Mouse (Mus musculus) liver, embryonic 12.5 days (tissue): Measurements from ENCODE around the gene Ankrd27. TPM values are rescaled to one million over a fixed set of nuclear protein-coding genes. Genes with fewer than 3 reads are reported as not detected.

ENCODE experiments used
- ATAC-seq: fragments of 200-750 bp; cut with Nextera tagmentation; 2 replicates; pipeline ENCODE4 v1.8.0; 2017; ENCODE audit warnings: moderate number of reproducible peaks, mild to moderate bottlenecking, moderate library complexity
- H3K27ac ChIP-seq: fragments of 300-500 bp; sonication (generic); 2 replicates; pipeline ENCODE4 v1.5.1; 2016; ENCODE audit warnings: mild to moderate bottlenecking
- H3K27me3 ChIP-seq: fragments of 300-500 bp; sonication (generic); replicated peaks from 2 replicates; pipeline ENCODE4 v1.6.1; 2016; ENCODE audit warnings: mild to moderate bottlenecking, moderate library complexity
- H3K36me3 ChIP-seq: fragments of 300-500 bp; sonication (generic); 2 replicates; pipeline ENCODE4 v1.6.1; 2016; ENCODE audit warnings: mild to moderate bottlenecking, moderate library complexity
- H3K4me1 ChIP-seq: fragments of 300-500 bp; sonication (generic); 2 replicates; pipeline ENCODE4 v1.6.1; 2016
- H3K4me2 ChIP-seq: fragments of 300-500 bp; sonication (generic); 2 replicates; pipeline ENCODE4 v1.6.1; 2016; ENCODE audit warnings: mild to moderate bottlenecking, moderate library complexity
- H3K4me3 ChIP-seq: fragments of 300-500 bp; sonication (generic); 2 replicates; pipeline ENCODE4 v1.5.1; 2016; ENCODE audit warnings: mild to moderate bottlenecking, moderate library complexity
- H3K9ac ChIP-seq: fragments of 300-500 bp; sonication (generic); 2 replicates; pipeline ENCODE4 v1.6.1; 2016; ENCODE audit warnings: mild to moderate bottlenecking, moderate library complexity
- H3K9me3 ChIP-seq: fragments of 300-500 bp; sonication (generic); replicated peaks from 2 replicates; pipeline ENCODE4 v1.6.1; 2016; ENCODE audit warnings: mild to moderate bottlenecking, moderate library complexity
- WGBS: fragments of 180-500 bp; shearing (Covaris S2); methylation state at CpG from one replicate; pipeline ENCODE4 v1.1.7; 2016; ENCODE audit not compliant: insufficient replicate concordance; 5-methylcytosine and 5-hydroxymethylcytosine counted together
- polyA plus RNA-seq: library from polyadenylated mRNA; unstranded; fragments of >200 nt; fragmentation: Nextera tagmentation; extraction: Ambion mirVana; gene quantifications from 2 replicates; pipeline ENCODE4 v1.2.1, GENCODE M21; 2016

Gene Ankrd27
- 43.1 and 45.5 TPM in 2 replicates for polyA plus RNA-seq

DNA sequence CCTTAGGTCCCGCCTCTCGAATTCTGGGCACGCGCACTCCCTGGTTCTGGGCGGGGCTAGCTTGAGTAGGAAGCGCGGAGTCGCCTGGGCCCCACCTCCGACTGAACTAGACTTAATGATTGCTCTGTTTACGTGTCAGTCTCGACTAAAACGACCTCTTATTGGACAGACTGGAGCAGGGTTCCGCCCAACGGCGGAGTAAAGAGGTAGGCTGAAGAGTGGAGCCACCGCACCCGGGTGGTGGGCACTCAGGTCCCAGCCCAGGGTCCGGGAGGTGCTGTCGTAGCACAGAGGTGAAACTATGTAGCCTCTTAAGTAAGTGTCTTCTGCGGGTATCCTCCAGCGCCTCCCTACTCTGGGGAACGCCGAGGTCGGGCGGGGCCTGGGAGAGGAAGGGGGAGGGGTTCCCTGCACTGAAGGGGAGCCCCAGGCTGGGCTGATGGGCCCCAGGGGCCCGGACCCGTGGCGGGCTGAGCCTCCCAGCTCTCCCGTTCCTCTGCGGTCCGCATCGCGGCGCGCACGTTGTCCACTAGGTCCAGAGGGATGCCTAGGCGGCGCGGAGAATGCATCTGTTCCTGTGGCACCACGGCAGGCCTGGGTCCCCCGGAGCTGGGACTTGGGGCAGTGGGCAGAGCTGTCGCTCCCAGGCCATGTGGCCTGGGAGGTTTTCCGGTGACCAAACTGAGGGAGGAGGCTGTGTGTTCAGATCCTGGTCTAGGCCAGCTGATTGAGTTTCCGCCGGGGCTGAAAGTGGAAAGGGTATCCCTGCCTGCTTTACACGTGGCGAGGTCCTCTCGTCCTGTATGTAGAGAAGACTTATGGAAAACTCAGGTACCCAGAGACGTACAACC is at the start of gene Ankrd27:
TSS of gene Ankrd27 (plus strand) at position 190 of the 851 bp plus-strand sequence.
- H3K4me3 ChIP-seq, result peak within 1 kb of the TSS; percentile 96
- H3K27me3 ChIP-seq, result peaks cover 41% of the 10 kb centered on the region
- peaks cover 61% of the 10 kb centered on the region for H3K4me1 ChIP-seq
- H3K4me2 ChIP-seq, result peak within 1 kb of the TSS; percentile 99
- H3K9me3 ChIP-seq, result no peaks in the 10 kb centered on the region
- peak; percentile 95 for ATAC-seq
- WGBS, result under 1% methylated on average over 49 of the region's 49 CpGs
- peak within 1 kb of the TSS; percentile 91 for H3K9ac ChIP-seq
- H3K36me3 ChIP-seq, result peaks cover 7% of the 10 kb centered on the region; the same call in 1 of the 2 replicates
- H3K27ac ChIP-seq, result peak within 1 kb of the TSS; percentile 86

DNA sequence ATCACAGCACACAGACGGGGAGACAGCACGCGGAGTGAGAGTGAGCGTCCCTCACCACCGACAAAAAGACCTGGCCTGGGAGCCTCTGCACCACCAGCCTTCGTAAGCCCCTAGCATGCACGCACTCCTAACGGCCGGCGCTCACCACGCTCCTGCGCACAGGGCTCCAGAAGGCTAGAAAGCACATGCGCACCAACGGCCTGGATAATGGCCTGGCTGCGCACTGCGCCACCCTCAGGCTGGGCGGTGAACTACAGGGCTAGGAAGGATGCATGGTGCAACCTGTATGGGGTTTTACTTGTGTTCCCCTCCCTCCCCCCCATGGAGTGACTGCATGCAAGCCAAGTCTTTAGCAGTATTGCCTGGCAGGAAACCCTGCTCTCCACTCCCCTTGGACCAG is 48.5 kb upstream of the Ankrd27 start, which contains the start of gene Tdrd12:
TSS of gene Tdrd12 (minus strand) at position 184 of the 400 bp plus-strand sequence.
- no peaks in the 10 kb centered on the region for H3K4me1 ChIP-seq
- no peak within 1 kb of the TSS for H3K4me2 ChIP-seq
- no peak within 1 kb of the TSS for H3K4me3 ChIP-seq
- ATAC-seq, result no peak
- no peak within 1 kb of the TSS for H3K9ac ChIP-seq
- H3K9me3 ChIP-seq, result no peaks in the 10 kb centered on the region
- no peak within 1 kb of the TSS for H3K27ac ChIP-seq
- H3K36me3 ChIP-seq, result no peaks in the 10 kb centered on the region
- H3K27me3 ChIP-seq, result no peaks in the 10 kb centered on the region
- 84% methylated on average over 17 of the region's 17 CpGs for WGBS

DNA sequence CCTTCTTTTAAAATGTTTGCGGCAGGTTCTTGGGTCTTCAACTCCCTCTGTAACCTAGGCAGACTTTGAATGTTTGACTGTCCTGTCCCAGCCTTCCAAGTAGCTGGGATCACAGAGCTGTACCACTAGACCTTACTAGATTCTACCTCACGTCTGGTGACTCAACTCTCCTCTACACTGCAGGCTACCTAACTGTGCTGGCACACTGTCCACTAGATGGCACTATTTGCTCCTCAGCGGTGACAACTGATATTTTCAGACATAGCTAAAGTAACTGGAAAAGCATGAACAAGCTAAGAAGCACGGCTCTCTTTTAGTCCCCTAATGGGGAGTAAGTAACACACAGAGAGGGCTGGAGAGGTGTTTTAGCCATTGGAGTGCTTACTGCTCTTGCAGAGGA is 40.2 kb upstream of the Ankrd27 start:
- Histone ChIP-seq H3K9me3 (no peaks in the 10 kb centered on the region), H3K4me3 (no peak overlapping the region), H3K27ac (no peak overlapping the region), H3K4me1 (peaks cover 3% of the 10 kb centered on the region; the same call in 1 of the 2 replicates), H3K27me3 (no peaks in the 10 kb centered on the region), H3K4me2 (no peak overlapping the region), H3K36me3 (peaks cover 53% of the 10 kb centered on the region), H3K9ac (no peak overlapping the region)
- ATAC-seq, result peak; percentile 69; the same call in 1 of the 2 replicates
- WGBS, result 34% methylated on average over 4 of the region's 4 CpGs

DNA sequence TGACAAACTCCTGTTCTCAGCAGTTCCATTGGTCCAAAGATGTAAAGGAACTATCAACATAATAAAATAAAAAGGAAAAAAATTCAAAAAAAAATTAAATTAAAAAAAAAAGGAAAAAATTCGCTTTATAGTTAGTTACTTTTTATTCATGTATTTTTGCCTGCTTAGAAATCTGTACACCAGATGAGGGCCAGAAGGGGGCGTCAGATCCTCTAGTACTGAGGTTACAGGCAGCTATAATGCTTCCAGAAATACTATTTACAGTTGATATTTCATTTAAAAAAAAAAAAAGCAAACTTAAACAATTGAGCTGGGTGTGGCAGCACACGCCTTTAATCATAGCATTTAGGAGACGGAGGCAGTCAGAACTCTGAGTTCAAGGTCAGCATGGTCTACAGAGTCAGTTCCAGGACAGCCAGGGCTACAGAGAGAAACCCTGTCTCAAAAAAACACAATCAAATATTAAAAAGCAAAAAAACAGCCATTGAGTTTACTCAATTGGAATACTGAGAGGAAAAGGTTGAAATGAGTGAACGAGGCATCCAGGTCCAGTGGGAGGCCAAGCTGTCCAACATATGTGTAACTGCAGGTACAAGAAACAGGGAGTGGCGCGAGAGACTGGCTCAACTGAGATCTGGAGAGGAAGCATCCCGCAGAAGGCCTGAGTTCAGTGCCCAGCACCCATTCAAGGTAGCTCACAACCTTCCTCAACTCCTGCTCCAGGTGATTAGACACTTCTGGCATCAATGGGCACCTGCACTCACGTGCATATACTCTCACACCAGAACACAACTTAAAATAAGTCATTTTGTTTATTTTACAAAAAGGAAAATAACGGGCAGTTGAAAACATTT is 32.1 kb upstream of the Ankrd27 start:
- ATAC-seq, result no peak
- Histone ChIP-seq H3K4me2 (peak overlapping the region; percentile 94), H3K36me3 (peaks cover 40% of the 10 kb centered on the region), H3K4me3 (peak overlapping the region; percentile 87), H3K4me1 (peaks cover 70% of the 10 kb centered on the region), H3K27me3 (no peaks in the 10 kb centered on the region), H3K27ac (peak overlapping the region; percentile 100), H3K9me3 (no peaks in the 10 kb centered on the region), H3K9ac (peak overlapping the region; percentile 99)
- WGBS, result 33% methylated on average over 10 of the region's 10 CpGs

DNA sequence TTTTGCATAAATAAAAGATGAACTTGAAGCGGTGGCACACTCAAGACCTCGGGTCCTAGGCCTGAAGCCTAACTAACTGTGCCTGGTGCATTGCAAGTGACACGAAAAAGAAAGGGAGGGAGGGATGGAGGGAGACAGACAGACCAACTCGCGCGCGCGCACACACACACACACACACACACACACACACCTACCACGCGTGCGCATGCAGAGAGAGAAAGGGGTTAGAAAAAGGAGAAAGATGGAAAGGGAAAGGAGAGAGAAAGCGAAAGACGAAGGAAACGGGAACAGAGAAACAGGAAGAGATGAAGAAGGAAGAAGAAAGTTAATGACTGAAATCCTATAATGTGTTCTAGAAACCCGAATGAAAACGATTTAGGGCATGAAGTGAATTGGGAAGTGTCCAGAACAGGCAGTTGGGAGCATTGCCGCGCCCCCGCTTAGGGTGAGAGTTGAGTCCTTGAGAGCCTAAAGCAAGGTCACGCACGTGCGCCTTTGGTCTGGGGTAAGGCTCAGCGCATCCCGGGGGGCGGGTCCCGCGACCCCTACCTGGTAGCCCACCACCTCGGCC is 31.4 kb upstream of the Ankrd27 start:
- peak overlapping the region; percentile 94 for H3K4me2 ChIP-seq
- no peaks in the 10 kb centered on the region for H3K9me3 ChIP-seq
- H3K27ac ChIP-seq, result peak overlapping the region; percentile 100
- peak overlapping the region; percentile 99 for H3K9ac ChIP-seq
- 4% methylated on average over 28 of the region's 28 CpGs for WGBS
- no peaks in the 10 kb centered on the region for H3K27me3 ChIP-seq
- H3K4me1 ChIP-seq, result peaks cover 77% of the 10 kb centered on the region
- peaks cover 33% of the 10 kb centered on the region for H3K36me3 ChIP-seq
- H3K4me3 ChIP-seq, result peak overlapping the region; percentile 87
- peak; percentile 28 for ATAC-seq

DNA sequence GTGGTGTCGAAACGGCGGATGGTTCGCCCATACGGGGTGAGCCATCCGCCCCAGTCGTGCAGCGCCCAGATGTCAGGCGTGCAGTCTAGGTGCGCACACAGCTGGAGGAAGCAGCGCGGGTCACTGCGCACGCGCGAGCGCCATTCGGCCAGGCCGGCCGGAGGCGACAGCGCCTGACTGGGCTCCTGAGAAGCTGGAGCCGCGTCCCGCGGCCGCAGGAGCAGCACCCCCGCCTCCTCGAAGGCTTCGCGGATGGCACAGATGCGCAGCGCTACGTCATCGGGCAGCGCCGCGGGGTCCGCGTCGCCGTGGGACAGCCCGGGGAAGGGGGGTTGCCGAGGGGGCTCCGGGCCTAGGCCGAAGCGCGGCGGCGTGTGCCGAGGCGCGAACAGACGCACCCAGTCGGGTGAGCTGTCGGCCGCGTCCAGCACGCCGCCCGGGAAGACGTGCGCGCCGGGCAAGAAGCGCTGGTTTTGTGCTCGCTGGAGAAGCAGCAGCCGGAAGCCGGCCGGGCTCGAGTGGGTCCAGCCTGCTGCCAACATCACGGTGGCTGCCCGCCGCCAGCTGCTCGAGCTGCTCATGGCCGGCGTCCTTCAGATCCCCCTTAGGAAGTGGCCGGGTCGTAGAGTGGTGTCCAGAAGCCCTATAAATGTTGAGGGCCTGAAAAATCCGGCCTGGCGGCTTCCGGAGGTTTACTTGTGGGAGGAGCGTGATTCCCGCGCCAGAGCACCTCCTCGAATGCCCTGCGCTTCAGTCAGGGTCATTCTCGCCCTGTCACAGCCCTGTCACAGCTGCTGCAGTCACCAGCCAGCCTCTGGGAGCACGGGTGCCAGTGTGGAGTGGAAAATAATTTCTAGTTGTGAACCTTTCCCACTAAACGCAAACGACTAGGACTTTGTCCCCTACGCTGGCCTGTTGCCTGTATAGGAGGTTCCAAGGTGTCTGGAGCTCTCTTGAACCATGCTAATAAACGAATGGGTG is 30.5 kb upstream of the Ankrd27 start:
- H3K27me3 ChIP-seq, result no peaks in the 10 kb centered on the region
- 1% methylated on average over 92 of the region's 93 CpGs for WGBS
- H3K4me2 ChIP-seq, result peak overlapping the region; percentile 94
- H3K27ac ChIP-seq, result peak overlapping the region; percentile 100
- peaks cover 24% of the 10 kb centered on the region for H3K36me3 ChIP-seq
- peak overlapping the region; percentile 99 for H3K9ac ChIP-seq
- H3K4me1 ChIP-seq, result peaks cover 85% of the 10 kb centered on the region
- ATAC-seq, result peak; percentile 75
- H3K4me3 ChIP-seq, result peak overlapping the region; percentile 87
- no peaks in the 10 kb centered on the region for H3K9me3 ChIP-seq

DNA sequence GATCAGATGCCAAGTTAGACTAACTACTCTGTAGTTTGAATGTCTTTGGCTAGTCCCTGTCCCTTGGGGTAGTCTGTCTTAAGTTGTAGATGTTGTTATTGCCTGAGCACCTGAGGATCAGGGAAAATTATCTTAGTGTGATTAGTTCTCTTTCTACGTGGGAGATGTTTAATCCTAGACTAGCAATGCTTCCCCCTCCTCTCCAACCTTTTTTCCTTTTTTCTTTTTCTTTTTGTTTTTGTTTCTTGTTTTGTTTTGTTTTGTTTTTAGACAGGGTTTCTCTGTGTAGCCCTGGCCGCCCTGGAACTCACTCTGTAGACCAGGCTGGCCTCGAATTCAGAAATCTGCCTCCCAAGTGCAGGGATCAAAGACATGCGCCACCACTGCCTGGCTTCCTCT is 29.8 kb upstream of the Ankrd27 start, which contains the start of gene Nudt19:
TSS of gene Nudt19 (minus strand) at position 100 of the 399 bp plus-strand sequence.
- peaks cover 85% of the 10 kb centered on the region for H3K4me1 ChIP-seq
- WGBS, result 47% methylated on average over 4 of the region's 4 CpGs
- H3K27me3 ChIP-seq, result no peaks in the 10 kb centered on the region
- H3K4me2 ChIP-seq, result peak within 1 kb of the TSS; percentile 94
- H3K27ac ChIP-seq, result peak within 1 kb of the TSS; percentile 100
- H3K36me3 ChIP-seq, result peaks cover 17% of the 10 kb centered on the region
- no peak for ATAC-seq
- no peaks in the 10 kb centered on the region for H3K9me3 ChIP-seq
- H3K4me3 ChIP-seq, result peak within 1 kb of the TSS; percentile 87
- H3K9ac ChIP-seq, result peak within 1 kb of the TSS; percentile 99

DNA sequence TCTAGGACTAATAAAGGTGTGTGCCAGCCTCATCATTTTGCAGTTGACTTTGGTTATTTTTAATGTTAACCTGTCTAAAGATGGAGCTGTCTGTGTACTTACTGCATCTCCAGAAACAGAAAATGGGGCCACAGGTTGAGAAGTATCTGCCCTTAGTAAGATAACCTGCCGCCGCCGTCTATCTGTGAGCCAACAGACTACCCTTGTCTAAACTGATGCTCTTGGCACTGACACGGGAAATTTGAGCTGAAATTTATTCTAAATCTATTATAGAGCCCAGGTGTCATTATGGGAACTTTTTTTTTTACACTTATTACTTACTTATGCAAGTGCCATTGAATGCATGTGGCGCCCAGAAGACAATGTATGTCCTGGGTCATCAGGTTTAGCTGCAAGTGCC is 29.1 kb upstream of the Ankrd27 start:
- H3K27ac ChIP-seq, result peak overlapping the region; percentile 100
- H3K9ac ChIP-seq, result peak overlapping the region; percentile 99
- peak; percentile 63 for ATAC-seq
- H3K4me2 ChIP-seq, result peak overlapping the region; percentile 94
- WGBS, result 24% methylated on average over 5 of the region's 5 CpGs
- H3K27me3 ChIP-seq, result no peaks in the 10 kb centered on the region
- peaks cover 85% of the 10 kb centered on the region for H3K4me1 ChIP-seq
- H3K4me3 ChIP-seq, result peak overlapping the region; percentile 87
- peaks cover 11% of the 10 kb centered on the region for H3K36me3 ChIP-seq
- H3K9me3 ChIP-seq, result no peaks in the 10 kb centered on the region

DNA sequence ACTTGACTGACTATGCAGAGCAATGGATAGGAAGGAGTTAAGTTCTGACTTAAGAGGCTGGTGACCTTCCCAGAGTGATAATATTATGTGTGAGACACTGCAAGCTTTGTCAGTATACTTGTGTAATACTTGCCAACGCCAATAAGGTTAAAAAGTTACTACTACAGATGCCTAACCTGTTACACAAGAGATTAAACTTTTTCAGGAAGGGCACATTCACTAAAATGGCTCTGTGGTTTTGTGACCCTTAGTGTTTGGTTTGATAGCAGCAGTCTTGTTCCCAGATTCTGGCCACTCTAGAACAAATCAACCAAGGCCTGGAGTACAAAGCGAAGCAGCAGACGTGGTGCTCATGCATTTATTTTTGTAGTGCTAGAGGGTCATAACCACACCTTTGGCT is 28.5 kb upstream of the Ankrd27 start:
- peak overlapping the region; percentile 100 for H3K27ac ChIP-seq
- peaks cover 7% of the 10 kb centered on the region for H3K36me3 ChIP-seq
- peak overlapping the region; percentile 94 for H3K4me2 ChIP-seq
- no peak for ATAC-seq
- peaks cover 86% of the 10 kb centered on the region for H3K4me1 ChIP-seq
- peak overlapping the region; percentile 64 for H3K9ac ChIP-seq
- 17% methylated on average over 3 of the region's 3 CpGs for WGBS
- no peaks in the 10 kb centered on the region for H3K27me3 ChIP-seq
- no peaks in the 10 kb centered on the region for H3K9me3 ChIP-seq
- no peak overlapping the region for H3K4me3 ChIP-seq

DNA sequence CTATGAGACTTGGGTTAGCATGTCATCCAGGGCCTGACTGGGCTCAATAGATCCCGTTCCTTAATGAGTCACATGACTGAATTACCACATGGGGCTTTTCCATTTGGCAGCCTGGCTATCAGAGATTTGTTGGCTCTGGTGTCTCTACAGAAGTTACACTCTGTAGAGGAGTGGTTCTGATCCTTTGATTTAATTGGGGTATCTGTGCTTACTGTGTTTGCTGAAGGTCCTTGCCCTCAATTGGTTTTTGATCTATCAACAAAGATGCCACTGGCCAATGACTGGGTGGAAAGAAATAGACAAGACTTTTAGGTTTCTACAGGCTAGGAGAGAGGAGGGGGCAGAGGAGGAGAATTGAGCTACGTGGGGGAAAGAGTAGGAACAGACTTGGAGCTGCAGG is 27.4 kb upstream of the Ankrd27 start:
- 62% methylated on average over 2 of the region's 2 CpGs for WGBS
- ATAC-seq, result no peak
- H3K9ac ChIP-seq, result no peak overlapping the region; the same call in 1 of the 2 replicates

More for the DNA sequence above, 27.4 kb upstream of the Ankrd27 start:
- H3K9me3 ChIP-seq, result no peaks in the 10 kb centered on the region
- H3K27me3 ChIP-seq, result no peaks in the 10 kb centered on the region
- H3K27ac ChIP-seq, result peak overlapping the region; percentile 100
- H3K36me3 ChIP-seq, result no peaks in the 10 kb centered on the region
- H3K4me1 ChIP-seq, result peaks cover 87% of the 10 kb centered on the region
- H3K4me2 ChIP-seq, result no peak overlapping the region
- H3K4me3 ChIP-seq, result no peak overlapping the region
